Mouse (Mus musculus) neural tube, embryonic 13.5 days (tissue): ENCODE measurements around the gene Eftud2. TPM values are rescaled to one million over a fixed set of nuclear protein-coding genes. Genes with fewer than 3 reads are reported as not detected.

Experiments used
- ATAC-seq: fragments of 200-750 bp; cut with Nextera tagmentation; 2 replicates; pipeline ENCODE4 v1.8.0; 2017; ENCODE audit warnings: low read depth, mild to moderate bottlenecking, moderate TSS enrichment, moderate library complexity
- H3K27ac ChIP-seq: fragments of 300-500 bp; sonication (generic); replicated peaks from 2 replicates; pipeline ENCODE4 v1.5.1; 2015; ENCODE audit warnings: moderate library complexity, mild to moderate bottlenecking, inconsistent platforms
- H3K27me3 ChIP-seq: fragments of 300-500 bp; sonication (generic); 2 replicates; pipeline ENCODE4 v1.6.1; 2015; ENCODE audit warnings: mild to moderate bottlenecking, inconsistent platforms
- H3K36me3 ChIP-seq: fragments of 300-500 bp; sonication (generic); 2 replicates; pipeline ENCODE4 v1.6.1; 2015; ENCODE audit warnings: mild to moderate bottlenecking, inconsistent platforms
- H3K4me1 ChIP-seq: fragments of 300-500 bp; sonication (generic); replicated peaks from 2 replicates; pipeline ENCODE4 v1.6.1; 2015; ENCODE audit warnings: inconsistent platforms
- H3K4me2 ChIP-seq: fragments of 300-500 bp; sonication (generic); 2 replicates; pipeline ENCODE4 v1.6.1; 2015; ENCODE audit warnings: inconsistent platforms, mild to moderate bottlenecking, moderate library complexity
- H3K4me3 ChIP-seq: fragments of 300-500 bp; sonication (generic); 2 replicates; pipeline ENCODE4 v1.5.1; 2015; ENCODE audit warnings: mild to moderate bottlenecking, inconsistent platforms
- H3K9ac ChIP-seq: fragments of 300-500 bp; sonication (generic); 2 replicates; pipeline ENCODE4 v1.6.1; 2015; ENCODE audit warnings: moderate library complexity, mild to moderate bottlenecking, inconsistent platforms
- H3K9me3 ChIP-seq: fragments of 300-500 bp; sonication (generic); 2 replicates; pipeline ENCODE4 v1.6.1; 2016; ENCODE audit warnings: inconsistent platforms
- WGBS: fragments of 180-500 bp; shearing (Covaris S2); methylation state at CpG from one replicate; pipeline ENCODE4 v1.1.7; 2015; 5-methylcytosine and 5-hydroxymethylcytosine counted together
- polyA plus RNA-seq: library from polyadenylated mRNA; unstranded; fragments of >200 nt; fragmentation: Nextera tagmentation; extraction: Ambion mirVana; gene quantifications from 2 replicates; pipeline ENCODE4 v1.2.1, GENCODE M21; 2015

Eftud2 gene
- polyA plus RNA-seq, 1 experiment from 2014 or later, result 134 TPM

GRCm38 (mm10) chr11:102864272-102864671 is 16.5 kb downstream of the Eftud2 start:
- no peaks in the 10 kb centered on the region for H3K27me3 ChIP-seq
- no peaks in the 10 kb centered on the region for H3K4me1 ChIP-seq
- no peaks in the 10 kb centered on the region for H3K9me3 ChIP-seq
- 49% methylated on average over 4 of the region's 4 CpGs for whole genome bisulfite sequencing
- peaks cover 91% of the 10 kb centered on the region for H3K36me3 ChIP-seq
- H3K9ac ChIP-seq, result no peak overlapping the region
- no peak for ATAC-seq
- no peak overlapping the region for H3K4me3 ChIP-seq
- no peak overlapping the region for H3K4me2 ChIP-seq
- no peak overlapping the region for H3K27ac ChIP-seq

DNA sequence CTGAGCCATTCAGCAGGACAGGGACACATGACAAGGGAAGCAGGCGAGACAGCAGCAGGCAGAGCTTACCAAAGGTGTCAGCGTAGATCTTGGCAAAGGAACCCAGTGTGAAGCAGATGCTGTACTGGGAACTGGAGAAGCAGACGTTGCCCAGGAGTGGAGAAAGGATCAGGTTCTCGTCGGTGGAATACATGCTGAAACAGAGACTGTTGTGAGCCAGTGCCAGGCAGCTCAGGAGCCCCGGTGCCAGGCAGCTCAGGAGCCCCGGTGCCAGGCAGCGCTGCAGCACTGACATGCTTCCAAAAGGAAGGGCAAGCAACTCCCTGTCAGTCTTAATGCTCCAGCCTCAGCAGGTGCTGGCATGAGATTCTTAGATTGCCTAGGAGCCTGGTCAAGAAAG is 20.9 kb downstream of the Eftud2 start:
- H3K27me3 ChIP-seq, result no peaks in the 10 kb centered on the region
- H3K36me3 ChIP-seq, result peaks cover 92% of the 10 kb centered on the region
- no peaks in the 10 kb centered on the region for H3K4me1 ChIP-seq
- no peak overlapping the region for H3K4me2 ChIP-seq
- 86% methylated on average over 8 of the region's 8 CpGs for WGBS
- no peaks in the 10 kb centered on the region for H3K9me3 ChIP-seq
- no peak overlapping the region for H3K9ac ChIP-seq
- H3K4me3 ChIP-seq, result no peak overlapping the region
- no peak for ATAC-seq
- H3K27ac ChIP-seq, result no peak overlapping the region

GRCm38 (mm10) chr11:102858951-102859350 is 21.8 kb downstream of the Eftud2 start:
- 88% methylated on average over 11 of the region's 11 CpGs for WGBS
- ATAC-seq, result no peak
- peaks cover 98% of the 10 kb centered on the region for H3K36me3 ChIP-seq

GRCm38 (mm10) chr11:102855941-102856340 is 24.8 kb downstream of the Eftud2 start:
- 85% methylated on average over 6 of the region's 6 CpGs for WGBS
- Histone ChIP-seq H3K4me1 (no peaks in the 10 kb centered on the region), H3K27ac (no peak overlapping the region), H3K27me3 (no peaks in the 10 kb centered on the region), H3K9me3 (no peaks in the 10 kb centered on the region), H3K36me3 (peaks cover 98% of the 10 kb centered on the region), H3K4me3 (no peak overlapping the region), H3K4me2 (no peak overlapping the region), H3K9ac (no peak overlapping the region)
- ATAC-seq, result no peak

More at GRCm38 (mm10) chr11:102858951-102859350, 21.8 kb downstream of the Eftud2 start:
- Histone ChIP-seq H3K9ac (no peak overlapping the region), H3K9me3 (no peaks in the 10 kb centered on the region), H3K27me3 (no peaks in the 10 kb centered on the region), H3K4me2 (no peak overlapping the region), H3K4me3 (no peak overlapping the region), H3K4me1 (no peaks in the 10 kb centered on the region), H3K27ac (no peak overlapping the region)

GRCm38 (mm10) chr11:102853760-102854159 is 27.0 kb downstream of the Eftud2 start:
- Histone ChIP-seq H3K4me1 (no peaks in the 10 kb centered on the region), H3K9ac (no peak overlapping the region), H3K4me3 (no peak overlapping the region), H3K4me2 (no peak overlapping the region), H3K27ac (no peak overlapping the region), H3K36me3 (peaks cover 98% of the 10 kb centered on the region), H3K9me3 (no peaks in the 10 kb centered on the region), H3K27me3 (no peaks in the 10 kb centered on the region)
- ATAC-seq, result no peak

DNA sequence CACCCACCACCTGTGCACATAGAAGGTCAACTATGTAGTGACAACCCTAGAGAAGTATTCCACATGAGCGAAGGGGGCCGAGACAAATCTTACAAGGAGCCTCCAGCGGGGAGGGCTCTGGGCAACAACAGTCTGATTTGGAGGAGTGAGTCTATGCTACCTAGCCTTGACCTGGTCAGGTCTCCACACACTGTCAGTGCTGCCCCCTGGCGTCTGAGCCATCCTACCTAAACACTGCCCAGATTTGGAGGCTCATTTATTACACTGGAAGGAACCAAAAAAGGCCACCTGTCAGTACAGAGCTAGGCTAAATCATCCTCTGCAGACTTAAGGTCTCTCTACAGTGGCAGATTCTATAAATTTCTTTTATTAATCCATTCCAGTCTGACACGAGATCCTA is 28.9 kb downstream of the Eftud2 start:
- Histone ChIP-seq H3K9ac (no peak overlapping the region), H3K4me3 (no peak overlapping the region), H3K4me2 (no peak overlapping the region), H3K27me3 (no peaks in the 10 kb centered on the region), H3K36me3 (peaks cover 98% of the 10 kb centered on the region), H3K27ac (no peak overlapping the region), H3K4me1 (no peaks in the 10 kb centered on the region), H3K9me3 (no peaks in the 10 kb centered on the region)
- WGBS, result 69% methylated on average over 5 of the region's 5 CpGs
- ATAC-seq, result no peak

GRCm38 (mm10) chr11:102845926-102846325 is 34.9 kb downstream of the Eftud2 start:
- ATAC-seq, result no peak
- no peaks in the 10 kb centered on the region for H3K9me3 ChIP-seq
- no peak overlapping the region for H3K27ac ChIP-seq
- no peaks in the 10 kb centered on the region for H3K27me3 ChIP-seq
- no peak overlapping the region for H3K4me3 ChIP-seq
- no peaks in the 10 kb centered on the region for H3K4me1 ChIP-seq
- no peak overlapping the region for H3K9ac ChIP-seq
- 94% methylated on average over 10 of the region's 10 CpGs for WGBS
- H3K4me2 ChIP-seq, result no peak overlapping the region
- H3K36me3 ChIP-seq, result peaks cover 100% of the 10 kb centered on the region

- no peaks in the 10 kb centered on the region for H3K27me3 ChIP-seq
- H3K36me3 ChIP-seq, result peaks cover 76% of the 10 kb centered on the region
- H3K4me3 ChIP-seq, result no peak overlapping the region
- H3K27ac ChIP-seq, result 0 out of 2 replicates have a peak overlapping the region, but pooled peaks have one; percentile 23
- no peaks in the 10 kb centered on the region for H3K9me3 ChIP-seq
- 0 out of 2 replicates have a peak, but pooled peaks cover 4% of the 10 kb centered on the region for H3K4me1 ChIP-seq
- WGBS, result 88% methylated on average over 9 of the region's 9 CpGs
- no peak for ATAC-seq
- no peak overlapping the region for H3K4me2 ChIP-seq
- H3K9ac ChIP-seq, result no peak overlapping the region
Measured at GRCm38 (mm10) chr11:102838616-102839150, 42.1 kb downstream of the Eftud2 start.

DNA sequence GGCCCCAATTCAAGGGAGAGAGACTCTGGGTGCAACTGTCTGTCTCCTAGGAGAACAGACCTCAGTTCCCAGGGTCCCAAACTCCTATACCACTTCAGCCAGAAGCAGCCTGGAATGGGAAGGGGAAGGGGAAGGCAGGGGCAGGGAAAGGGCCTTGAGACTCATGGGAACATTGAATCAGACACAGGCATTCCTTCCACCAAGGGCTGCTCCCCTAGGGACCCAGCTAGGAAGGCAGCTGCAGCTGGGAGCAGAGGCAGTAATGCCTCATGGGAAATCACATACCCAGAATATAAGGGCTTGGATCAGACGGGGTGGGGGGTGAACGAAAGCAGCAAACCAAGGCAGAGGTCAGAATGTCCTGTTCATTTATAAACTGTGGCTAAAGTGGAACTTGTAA is 42.7 kb downstream of the Eftud2 start:
- Histone ChIP-seq H3K27ac (no peak overlapping the region), H3K27me3 (no peaks in the 10 kb centered on the region), H3K4me3 (no peak overlapping the region), H3K9ac (no peak overlapping the region), H3K4me1 (0 out of 2 replicates have a peak, but pooled peaks cover 4% of the 10 kb centered on the region), H3K4me2 (no peak overlapping the region), H3K36me3 (peaks cover 70% of the 10 kb centered on the region), H3K9me3 (no peaks in the 10 kb centered on the region)
- no peak for ATAC-seq
- WGBS, result 89% methylated on average over 2 of the region's 2 CpGs

GRCm38 (mm10) chr11:102837385-102837784 is 43.4 kb downstream of the Eftud2 start:
- no peak for ATAC-seq
- Histone ChIP-seq H3K9ac (no peak overlapping the region), H3K4me3 (no peak overlapping the region), H3K36me3 (peaks cover 63% of the 10 kb centered on the region), H3K27me3 (no peaks in the 10 kb centered on the region), H3K27ac (no peak overlapping the region), H3K9me3 (no peaks in the 10 kb centered on the region), H3K4me2 (no peak overlapping the region), H3K4me1 (0 out of 2 replicates have a peak, but pooled peaks cover 4% of the 10 kb centered on the region)
- WGBS, result 86% methylated on average over 1 of the region's 1 CpGs

DNA sequence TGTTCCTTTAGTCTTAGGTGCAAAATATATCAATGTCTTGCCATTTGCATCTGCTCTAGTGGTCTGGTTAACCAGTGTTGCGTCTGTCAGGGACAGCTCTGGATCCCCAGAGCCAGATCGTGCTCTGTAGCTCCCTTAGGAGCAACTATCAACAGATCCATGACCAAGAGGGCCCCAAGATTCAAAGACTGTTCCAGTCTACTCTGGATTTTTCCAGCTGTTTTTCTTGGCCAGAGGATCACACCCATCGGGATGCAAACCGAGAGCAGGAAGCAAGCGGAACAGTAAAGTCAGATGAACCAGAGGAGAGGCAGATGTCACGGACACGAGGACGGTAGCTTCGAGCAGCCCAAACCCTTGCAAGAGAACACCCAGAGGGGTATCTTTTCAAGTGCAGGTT is 44.6 kb downstream of the Eftud2 start:
- Histone ChIP-seq H3K36me3 (peaks cover 51% of the 10 kb centered on the region), H3K4me1 (0 out of 2 replicates have a peak, but pooled peaks cover 4% of the 10 kb centered on the region), H3K27ac (no peak overlapping the region), H3K9me3 (no peaks in the 10 kb centered on the region), H3K4me3 (no peak overlapping the region), H3K4me2 (no peak overlapping the region), H3K9ac (no peak overlapping the region), H3K27me3 (no peaks in the 10 kb centered on the region)
- WGBS, result 84% methylated on average over 9 of the region's 9 CpGs
- ATAC-seq, result no peak

DNA sequence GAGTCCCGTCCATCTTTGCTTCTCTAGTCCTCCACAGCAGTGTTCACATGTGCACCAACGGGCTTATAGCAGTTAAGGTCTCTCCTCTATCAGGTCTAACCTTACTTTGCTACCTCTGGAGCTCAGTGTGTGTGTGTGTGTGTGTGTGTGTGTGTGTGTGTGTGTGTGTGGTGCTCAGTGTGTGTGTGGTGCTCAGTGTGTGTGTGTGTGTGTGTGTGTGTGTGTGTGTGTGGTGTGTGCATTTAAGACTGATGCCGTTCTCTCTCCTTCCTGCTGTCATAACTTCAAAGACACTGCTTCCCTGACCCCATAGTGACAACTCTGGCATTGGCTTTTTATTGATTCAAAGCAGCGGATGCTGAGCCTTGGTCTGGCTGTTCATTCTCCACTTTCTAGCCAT is 45.2 kb downstream of the Eftud2 start, which contains the start of gene Higd1b:
TSS of gene Higd1b (plus strand) at position 301 of the 400 bp plus-strand sequence.
- no peak for ATAC-seq
- peaks cover 45% of the 10 kb centered on the region for H3K36me3 ChIP-seq
- no peak within 1 kb of the TSS for H3K4me3 ChIP-seq
- 0 out of 2 replicates have a peak, but pooled peaks cover 4% of the 10 kb centered on the region for H3K4me1 ChIP-seq
- no peak within 1 kb of the TSS for H3K9ac ChIP-seq
- WGBS, result 76% methylated on average over 4 of the region's 4 CpGs
- H3K4me2 ChIP-seq, result no peak within 1 kb of the TSS
- no peaks in the 10 kb centered on the region for H3K27me3 ChIP-seq
- no peak within 1 kb of the TSS for H3K27ac ChIP-seq
- no peaks in the 10 kb centered on the region for H3K9me3 ChIP-seq

GRCm38 (mm10) chr11:102834219-102834618 is 46.6 kb downstream of the Eftud2 start:
- no peak overlapping the region for H3K4me2 ChIP-seq
- H3K9me3 ChIP-seq, result no peaks in the 10 kb centered on the region
- 0 out of 2 replicates have a peak, but pooled peaks cover 4% of the 10 kb centered on the region for H3K4me1 ChIP-seq
- H3K27ac ChIP-seq, result no peak overlapping the region
- H3K36me3 ChIP-seq, result peaks cover 31% of the 10 kb centered on the region
- H3K9ac ChIP-seq, result no peak overlapping the region
- no peak overlapping the region for H3K4me3 ChIP-seq
- ATAC-seq, result no peak
- 77% methylated on average over 10 of the region's 10 CpGs for WGBS
- H3K27me3 ChIP-seq, result no peaks in the 10 kb centered on the region
